Mouse (Mus musculus) ovary, postnatal 14 days (tissue): ENCODE results near the gene Tgfbr3l.
A peak's percentile ranks its signal among the peaks of the same experiment; 100 is the strongest.
"Not testable (repeated sequence)": the region's sequence is repeated elsewhere in the genome, so short reads cannot be mapped to it uniquely, and the experiment has no call there.

Source experiments
- DNase-seq: peaks from one replicate; pipeline ENCODE4 v3.0.0; 2022; ENCODE audit warnings: low spot score

The Tgfbr3l gene

DNA sequence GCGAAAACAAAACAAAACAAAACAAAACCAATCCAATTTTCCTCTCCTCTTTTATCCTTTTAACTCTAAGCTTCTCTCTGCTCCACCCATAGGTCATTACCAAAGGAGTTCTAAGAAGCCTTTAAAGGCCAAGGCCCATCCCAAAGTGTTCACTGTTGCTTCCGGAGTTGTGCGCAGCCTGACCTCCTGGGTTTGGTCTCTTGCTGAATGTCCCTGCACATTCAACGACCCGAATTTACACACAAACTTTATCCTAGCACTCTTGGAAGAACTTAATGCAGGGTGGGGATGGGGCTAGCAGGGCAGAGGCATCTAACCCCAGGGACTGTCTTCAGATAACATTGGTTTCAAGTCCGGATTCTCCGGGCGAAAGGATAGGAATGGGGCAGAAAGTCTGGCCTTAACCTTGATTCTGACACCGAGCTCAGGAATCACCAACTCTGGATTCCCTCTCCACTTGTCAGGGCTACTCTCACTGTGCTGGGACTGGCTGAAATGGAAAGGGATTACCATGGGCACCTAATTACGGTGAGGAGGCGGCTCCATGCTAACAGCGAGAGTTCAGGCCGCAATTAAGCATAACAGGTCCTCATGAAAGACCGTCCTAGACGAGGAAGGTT is 10.1 kb upstream of the Tgfbr3l start:
- no peak for DNase-seq

DNA sequence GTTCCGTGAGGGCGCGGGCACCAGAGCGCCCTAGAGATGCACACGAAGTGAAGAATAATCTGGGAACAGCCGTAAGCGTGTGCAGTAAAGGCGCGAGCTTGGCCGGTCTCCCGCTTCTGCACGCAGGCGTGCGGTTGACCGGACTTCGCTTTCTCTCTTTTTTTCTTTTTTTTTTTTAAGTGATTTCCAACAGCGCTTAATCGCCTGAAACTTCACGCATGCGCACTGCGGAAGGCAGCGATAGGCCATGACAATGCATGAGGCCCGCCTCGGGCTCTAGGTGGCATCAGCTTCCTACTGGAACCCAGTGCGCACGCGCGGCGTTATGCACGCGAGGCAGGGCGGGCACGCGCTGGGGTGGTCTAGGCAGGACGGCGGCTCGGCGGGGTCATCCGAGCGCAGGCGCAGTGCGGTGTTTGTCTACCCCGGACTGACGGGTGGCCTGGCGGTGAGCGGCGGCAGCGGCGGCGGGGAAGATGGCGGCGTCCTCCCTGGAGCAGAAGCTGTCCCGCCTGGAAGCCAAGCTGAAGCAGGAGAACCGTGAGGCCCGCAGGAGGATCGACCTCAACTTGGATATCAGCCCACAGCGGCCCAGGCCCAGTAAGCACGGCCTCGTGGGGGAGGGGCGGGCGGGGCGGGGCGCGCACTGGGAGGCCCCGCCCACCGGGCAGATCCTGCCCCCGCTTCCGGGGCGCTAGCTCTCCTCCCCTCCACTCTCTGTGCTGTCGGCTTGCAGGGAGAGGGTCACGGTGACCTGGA is 9.4 kb upstream of the Tgfbr3l start, which contains the start of the genes Map2k7 and Gm49320:
TSS of gene Map2k7 (plus strand) at position 307 of the 759 bp plus-strand sequence.
TSS of gene Gm49320 (plus strand) at position 432 of the 759 bp plus-strand sequence.
- peak; percentile 99 for DNase-seq

DNA sequence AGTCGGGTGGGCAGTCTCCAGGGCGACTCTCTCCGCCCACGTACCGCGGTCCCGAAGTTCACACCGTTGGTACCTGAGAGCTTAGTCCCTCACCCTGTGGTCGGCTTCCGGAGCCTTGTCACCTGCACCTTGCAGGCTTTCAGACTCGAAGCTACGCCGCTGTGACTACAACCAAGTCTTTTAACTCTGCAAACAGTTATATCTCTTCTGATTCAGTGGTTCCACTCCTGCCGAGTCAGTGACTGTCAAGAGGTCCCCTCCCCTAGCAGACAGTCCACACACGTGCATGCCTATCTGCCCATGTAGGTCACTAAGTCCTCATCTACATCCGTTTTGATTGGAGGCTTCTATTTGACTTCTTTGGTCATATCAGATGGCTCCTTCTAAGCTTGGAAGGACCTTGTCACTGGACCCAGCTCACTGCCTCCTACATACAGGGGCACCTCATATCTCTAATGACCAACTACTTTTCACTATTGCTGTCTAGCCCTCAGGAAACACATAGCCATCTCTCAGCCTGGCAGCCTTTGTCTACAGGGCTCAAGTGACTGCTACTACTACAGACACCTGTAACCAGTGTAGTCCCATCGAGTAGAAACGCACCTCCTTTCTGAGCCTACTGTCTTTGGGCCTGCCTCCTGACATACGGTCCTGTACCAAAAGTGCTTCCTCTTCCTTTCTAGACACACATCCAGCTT is 8.7 kb upstream of the Tgfbr3l start:
- DNase-seq, result no peak

DNA sequence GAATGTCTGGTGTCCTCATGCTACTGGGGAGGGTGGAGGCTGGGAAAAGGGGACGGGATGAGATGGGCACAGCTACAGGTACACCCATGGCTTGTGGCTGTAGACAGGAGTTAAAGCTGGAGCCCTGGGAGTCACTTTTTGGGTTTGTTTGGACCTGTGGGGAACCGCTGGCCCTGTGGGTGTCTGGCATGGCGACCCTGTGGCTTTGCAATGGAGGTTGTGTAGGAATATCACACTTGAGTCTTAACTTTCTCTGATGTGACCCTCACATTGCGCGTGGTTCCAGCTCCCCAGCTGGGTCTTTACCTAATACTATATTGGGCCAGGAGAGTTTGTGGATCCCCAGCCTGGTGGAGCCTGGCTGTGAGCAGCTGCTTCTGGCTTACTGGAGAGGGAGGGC is 3.0 kb upstream of the Tgfbr3l start:
- DNase-seq, result no peak

DNA sequence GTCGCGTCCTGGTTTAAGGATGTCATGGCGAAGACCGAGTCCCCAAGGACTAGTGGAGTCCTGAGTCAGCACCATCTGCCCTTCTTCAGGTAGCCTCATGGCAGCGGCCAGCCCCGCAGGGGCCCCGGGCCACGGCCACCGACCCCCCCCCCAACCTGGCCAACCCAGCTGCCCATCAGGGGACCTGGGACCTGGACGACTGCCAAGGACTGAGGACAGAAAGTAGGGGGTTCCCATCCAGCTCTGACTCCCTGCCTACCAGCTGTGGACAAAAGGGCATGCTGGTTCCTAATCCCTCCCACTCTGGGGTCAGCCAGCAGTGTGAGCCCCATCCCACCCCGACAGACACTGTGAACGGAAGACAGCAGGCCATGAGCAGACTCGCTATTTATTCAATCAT is 2.3 kb upstream of the Tgfbr3l start:
- DNase-seq, result no peak

DNA sequence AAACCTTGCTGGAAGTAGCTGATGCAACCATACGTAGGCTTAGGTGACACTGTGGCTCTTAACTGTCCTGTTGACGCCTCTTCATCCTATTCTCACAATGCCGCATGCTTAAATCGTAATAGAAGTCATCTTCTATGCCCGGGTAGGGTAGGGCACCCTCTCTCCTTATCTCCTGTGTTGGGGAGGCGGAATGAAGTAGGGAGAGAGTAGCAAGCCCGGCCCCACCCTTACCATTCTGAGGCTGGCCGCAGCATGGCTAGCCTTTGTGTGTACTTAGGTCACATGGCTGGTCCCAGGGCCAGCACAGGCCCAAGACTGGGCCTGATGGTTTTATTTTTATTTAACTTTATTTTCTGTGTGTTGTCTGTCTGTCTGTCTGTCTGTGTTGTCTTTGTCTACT is 773 bp upstream of the Tgfbr3l start:
- no peak for DNase-seq

DNA sequence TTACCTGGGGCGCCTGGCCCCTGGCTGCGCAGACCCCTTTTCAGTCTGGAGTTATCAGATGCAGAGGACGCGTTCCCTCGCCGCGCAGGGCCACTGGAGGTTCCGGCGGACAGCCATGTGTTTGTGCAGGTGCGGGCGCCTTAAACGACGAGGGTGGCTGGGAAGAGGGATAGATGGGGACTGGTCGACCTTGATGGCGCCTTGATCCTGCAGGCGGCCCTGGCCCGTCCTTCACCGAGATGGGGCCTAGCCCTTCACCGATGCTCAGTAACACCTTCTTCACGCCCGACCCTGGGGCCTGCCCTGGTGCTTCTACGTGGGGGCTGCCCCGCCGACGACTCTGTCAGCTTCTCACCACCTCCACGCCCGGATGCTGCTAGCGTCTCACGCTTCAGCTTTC is 1.2 kb downstream of the Tgfbr3l start:
- no peak for DNase-seq

DNA sequence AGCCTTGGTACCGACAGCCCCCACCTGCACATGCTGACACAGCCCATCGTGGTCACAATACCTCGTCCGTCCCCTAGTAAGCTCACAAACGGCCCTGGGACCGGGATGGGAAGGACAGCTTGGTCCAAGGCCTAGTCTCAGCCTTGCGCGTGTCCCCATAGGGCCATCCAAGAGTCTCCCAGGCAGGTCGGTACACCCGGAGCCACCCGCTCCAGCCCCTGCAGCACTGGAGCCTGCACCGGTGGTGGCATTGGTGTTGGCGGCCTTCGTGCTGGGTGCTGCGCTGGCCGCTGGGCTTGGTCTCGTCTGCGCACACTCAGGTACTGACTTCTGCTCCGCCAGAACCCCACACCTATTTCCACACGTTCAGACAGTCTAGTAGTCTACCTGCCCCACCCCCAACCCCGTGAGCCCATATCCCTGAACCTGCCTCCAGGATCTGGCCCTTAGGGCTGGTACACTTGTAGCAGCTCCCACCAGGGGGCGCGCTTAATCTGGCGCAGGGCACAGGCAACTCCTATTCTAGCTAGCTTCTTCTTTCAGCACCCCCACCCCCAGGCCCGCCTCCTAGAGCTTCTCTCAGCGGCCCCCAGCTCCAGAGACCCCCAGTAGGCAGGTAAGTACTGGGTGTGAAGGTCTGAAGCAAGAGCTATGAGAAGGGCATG is 2.4 kb downstream of the Tgfbr3l start:
- peak; percentile 86 for DNase-seq

DNA sequence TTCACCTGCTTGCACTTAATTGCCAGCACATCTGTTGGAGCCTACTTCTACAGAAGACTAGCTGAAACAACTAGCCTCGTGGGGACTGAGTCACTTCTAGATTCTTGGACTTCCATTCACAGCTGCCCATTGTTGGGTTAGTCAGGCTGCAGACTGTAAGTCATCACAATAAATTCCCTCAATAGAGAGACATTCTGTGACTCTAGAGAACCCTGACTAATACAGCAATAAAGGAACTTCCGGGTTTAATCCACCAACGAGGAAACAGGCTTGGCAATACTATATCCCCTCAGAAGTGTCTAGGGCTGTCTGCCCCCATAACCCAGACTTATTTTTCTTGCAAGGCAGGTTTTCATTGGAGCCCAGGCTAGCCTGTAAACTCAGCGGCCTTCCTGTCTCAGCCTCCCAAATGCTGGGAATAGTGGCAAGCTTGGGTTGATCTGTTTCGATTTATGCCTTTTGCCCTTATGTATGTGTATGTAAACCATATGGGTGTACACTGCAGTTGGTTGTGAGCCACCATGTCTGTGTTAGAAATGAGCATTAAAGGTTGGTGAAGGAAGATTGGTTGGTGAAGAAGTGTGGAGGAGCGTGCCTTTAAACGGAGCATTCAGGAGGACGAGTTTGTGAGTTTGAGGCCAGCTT is 4.2 kb downstream of the Tgfbr3l start:
- no peak for DNase-seq

DNA sequence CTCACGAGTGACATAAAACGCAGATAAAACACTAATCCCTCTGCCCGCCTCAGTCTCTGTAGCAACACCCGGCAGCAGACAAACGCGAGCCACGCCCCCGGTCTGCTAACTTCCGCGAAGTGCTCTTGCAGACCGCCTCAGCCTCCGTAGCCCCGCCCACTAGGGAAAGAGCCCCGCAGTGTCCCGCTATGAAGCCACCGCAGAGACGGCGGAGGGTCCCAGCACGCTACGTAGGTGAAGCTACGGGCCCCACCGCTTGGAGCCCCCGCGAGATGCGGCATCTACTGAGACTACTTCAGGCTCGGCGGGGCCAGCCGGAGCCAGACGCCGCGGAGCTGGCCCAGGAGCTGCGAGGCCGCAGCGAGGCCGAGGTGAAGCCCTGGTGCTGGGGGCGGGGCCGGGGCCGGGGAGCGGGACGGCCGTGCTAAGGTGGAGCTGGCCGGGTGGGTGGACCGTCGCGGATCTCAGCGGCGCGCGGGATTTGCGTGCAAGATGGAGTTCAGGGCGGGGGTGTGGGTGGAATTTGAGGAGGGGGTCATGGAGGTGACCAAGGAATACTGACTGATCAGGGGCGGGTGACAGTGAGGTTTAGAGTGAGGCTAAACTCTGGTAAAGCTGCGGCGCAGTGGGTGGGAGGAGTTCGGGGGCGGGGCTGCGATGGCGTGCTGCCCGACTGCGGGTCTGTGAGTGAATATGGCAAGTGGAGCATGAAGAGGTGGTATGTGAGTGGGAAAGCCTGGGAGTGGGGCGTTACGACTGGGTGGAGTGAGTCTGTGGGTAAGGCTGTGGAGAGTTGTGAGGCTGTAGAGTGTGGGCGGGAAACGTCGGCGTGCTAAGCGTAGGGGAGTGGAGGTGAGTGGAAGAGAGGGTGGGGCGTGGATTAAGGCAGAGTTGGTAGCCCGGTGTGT is 5.2 kb downstream of the Tgfbr3l start, which contains the start of gene Snapc2:
TSS of gene Snapc2 (plus strand) at position 147 of the 908 bp plus-strand sequence.
- peak; percentile 92 for DNase-seq

DNA sequence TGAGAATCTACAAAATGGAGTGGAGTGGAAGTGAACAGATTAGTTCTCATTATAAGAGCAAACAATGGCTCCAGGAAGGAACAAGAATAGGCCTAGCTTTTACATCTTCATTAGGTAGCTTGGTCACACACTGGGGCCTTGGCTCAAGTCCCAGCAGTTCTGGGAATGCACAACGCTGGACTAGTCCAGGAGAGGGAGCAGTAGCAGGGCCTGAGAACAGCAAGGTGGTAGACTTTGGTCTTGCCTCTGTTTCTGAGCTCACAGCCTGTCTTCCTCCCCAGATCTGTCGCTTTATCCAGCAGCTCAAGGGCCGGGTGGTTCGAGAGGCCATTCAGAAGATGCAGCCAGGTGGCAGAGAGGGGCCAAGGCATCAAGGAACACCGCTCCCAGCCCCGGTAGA is 6.0 kb downstream of the Tgfbr3l start:
- peak; percentile 52 for DNase-seq

DNA sequence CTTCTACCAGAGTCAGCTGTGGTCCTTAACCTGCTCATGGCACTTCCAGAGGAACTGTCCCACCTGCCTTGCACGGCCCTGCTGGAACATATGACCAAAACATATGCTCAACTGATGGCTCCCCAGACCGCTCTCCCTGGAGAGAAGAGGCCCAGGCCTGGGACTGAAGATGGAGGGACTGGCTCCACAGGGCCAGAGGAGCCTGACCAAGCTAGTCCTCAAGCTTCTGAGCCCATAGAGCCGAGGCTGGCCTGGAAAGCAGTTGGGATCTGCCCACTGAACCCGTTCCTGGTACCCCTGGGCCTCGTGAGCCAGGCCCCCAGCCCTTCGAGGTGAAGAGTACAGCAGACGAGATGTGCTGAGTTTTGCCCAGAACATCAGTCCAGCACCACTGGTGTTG is 7.5 kb downstream of the Tgfbr3l start:
- DNase-seq, result not testable (repeated sequence)

DNA sequence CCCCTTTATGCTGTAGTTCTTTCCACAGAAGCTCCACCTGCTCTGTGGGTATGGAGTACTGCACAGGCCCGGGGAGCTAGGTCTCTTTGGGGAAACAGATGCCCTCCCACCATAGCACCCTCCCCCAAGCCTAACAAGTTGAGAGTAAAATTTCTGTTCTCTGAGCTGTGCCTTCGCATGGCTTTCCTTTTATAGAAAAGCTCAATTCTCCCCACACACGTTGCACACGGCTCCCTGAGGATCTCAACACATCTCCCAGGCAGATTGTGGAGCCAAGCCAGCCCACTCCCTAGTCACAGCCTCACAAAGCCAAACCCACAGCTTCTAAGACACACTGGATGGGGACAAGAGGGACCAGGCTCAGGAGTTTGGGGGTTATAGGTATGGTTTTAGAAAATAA is 8.9 kb downstream of the Tgfbr3l start:
- DNase-seq, result no peak

DNA sequence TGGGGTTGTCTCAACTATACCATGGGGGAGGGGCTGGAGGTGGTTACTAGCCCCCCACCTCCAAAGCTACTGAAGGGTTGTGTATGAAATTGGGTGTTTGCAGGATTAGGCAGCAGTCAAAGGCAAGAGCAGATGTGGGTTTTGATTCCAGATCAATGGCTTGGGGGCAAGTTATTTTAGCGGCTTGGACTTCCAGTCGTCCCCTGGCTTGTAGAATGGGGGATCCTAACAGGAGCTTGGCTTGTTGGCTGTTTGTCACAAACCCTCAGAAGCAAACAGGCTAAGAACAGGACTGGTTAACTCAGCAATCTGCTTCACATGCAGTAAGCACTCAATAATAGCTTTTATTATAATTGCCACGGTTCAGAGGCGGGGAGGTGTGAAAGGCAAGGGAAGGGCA is 9.3 kb downstream of the Tgfbr3l start:
- no peak for DNase-seq

DNA sequence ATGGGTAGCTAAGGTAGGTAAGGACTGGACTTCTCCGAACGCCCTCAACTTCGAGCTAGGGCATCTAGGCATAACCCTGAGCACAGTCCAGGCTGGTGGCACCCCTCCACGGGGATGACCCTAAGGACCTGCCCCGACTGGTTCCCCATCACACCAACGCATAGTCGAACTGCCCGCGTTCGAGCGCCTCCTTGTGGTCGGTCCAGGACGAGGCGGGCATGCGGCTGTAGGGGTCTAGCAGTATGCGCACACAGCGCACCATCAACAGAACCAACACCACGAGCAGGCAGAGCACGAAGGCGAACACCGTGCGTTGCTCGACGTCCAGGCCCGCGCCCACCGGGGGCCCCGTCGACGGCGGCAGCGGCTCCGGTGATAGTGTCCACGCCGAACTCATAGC is 10.2 kb downstream of the Tgfbr3l start:
- DNase-seq, result peak; percentile 79

DNA sequence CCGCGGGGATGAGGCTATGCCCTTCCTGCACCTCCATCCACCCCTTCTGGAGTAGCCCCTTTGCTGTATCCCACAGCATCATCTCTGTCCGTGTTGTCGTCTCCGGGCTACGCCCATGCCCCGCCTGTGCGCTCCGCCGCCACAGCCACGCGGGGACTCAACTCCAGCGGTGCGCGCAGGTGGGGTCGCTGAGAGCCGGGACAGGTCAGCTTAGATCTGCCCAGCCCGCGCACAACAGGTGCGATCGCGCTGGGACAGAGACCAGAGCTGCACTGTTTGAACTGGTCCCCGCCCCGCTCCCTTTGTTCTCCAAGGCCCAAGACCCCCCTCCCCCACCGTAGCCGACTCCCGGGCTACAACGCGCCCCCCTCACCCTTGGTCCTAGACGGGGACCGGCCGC is 10.7 kb downstream of the Tgfbr3l start:
- DNase-seq, result no peak

DNA sequence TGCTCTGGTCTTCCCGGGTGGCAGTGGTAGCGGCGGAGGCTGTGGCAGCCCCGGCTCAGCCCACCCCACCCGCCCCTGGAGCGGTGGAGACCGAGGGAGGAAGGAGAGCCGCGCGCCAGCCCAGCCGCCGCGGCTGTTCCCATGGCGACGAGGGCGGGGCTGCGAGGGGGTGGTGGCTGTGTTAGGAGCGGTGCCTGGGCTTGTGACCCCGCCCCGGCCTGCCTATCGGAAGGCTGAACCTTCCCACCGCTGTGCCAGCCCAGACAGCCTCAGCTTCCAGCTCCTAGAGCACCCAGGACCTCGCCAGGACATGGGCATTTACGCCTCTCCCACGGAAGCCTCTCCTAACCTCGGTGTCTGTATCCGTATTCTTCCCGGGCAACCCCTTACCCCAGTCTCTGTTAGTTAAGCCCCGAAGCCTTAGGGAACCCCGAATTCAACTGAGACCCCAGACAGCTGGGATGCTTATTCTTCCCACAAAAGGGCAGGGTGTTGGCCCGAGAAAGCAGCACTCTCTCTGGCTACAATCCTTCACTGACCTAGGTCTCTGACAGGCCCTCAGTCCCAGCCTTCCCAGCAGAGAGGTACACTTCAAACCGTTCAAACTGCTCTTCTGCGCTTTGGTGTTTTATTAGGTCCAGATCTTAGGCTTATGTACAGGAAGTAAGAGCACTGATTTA is 11.3 kb downstream of the Tgfbr3l start, which contains the start of gene Ctxn1:
TSS of gene Ctxn1 (minus strand) at position 150 of the 680 bp plus-strand sequence.
- peak; percentile 95 for DNase-seq

DNA sequence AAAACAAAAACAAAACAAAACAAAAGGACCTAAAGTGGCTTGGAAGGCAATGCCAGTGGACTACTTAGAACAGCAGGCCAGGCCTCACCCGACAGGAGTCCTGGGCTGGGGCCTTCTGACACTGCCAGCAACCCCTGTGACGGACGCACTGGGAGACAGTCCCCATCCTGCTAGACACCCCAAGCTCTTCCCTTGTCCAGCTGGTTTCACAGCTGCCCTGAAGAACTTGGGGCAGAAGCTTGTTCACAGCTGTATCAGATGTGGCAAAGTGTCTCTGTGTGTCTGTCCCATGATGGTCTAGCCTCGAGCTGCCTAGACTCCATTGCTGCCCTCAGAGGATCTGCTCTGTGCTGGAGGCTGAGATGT is 11.8 kb downstream of the Tgfbr3l start:
- DNase-seq, result no peak

DNA sequence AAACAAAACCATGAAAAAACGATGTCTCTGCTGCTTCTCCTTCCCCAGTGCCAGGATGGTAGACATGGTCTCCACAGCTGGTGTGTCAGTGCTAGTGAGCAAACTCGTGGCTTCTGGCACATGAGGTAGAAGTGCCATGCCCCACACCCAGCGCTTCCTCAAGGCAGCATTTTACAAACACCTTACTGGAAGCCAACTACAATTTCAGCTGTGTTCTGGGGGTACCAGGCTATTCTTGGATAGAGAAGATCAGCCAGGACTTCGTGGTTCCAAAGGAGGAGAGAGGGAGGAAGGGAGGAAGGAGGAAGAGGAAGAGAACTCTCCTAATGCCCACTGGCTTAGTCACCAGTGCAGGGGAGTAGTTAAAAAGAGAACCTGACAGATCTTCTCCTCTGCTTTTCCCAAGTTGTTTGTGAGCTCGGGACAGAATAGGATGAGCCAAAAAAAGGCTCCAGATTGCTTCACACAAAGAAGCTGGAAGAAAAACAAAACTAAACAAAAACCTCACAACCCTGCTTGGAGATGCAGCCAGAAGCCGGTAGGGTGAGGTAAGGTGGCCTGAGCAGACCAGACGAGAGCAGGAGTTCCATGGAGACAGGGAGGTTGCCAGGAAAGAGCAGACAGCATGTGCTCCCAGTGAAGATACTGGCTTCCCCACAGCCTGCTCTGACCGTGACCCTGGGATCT is 15.2 kb downstream of the Tgfbr3l start:
- no peak for DNase-seq
